Mouse (Mus musculus): ENCODE results near the gene Mfsd4a.

Mfsd4a gene

GRCm38 (mm10) chr1:132067261-132068255 is at the start of gene Mfsd4a:
TSS of gene Mfsd4a (minus strand) at chr1:132068062.
- peak; percentile 37 to 76 for DNase-seq

- peak; percentile 61 to 81 for DNase-seq
These were observed 48.7 kb upstream of the Mfsd4a start for GRCm38 (mm10) chr1:132116606-132117005.

- DNase-seq = peak in 1 of 2 experiments; percentile 29
These were observed 45.2 kb upstream of the Mfsd4a start for GRCm38 (mm10) chr1:132113098-132113497.

GRCm38 (mm10) chr1:132112426-132112825 is 44.6 kb upstream of the Mfsd4a start:
- peak in 1 of 2 experiments; percentile 47 for DNase-seq

GRCm38 (mm10) chr1:132111411-132111810 is 43.5 kb upstream of the Mfsd4a start:
- peak in 1 of 2 experiments; percentile 33 for DNase-seq

GRCm38 (mm10) chr1:132109368-132109767 is 41.5 kb upstream of the Mfsd4a start:
- no peak for DNase-seq

GRCm38 (mm10) chr1:132104353-132104752 is 36.5 kb upstream of the Mfsd4a start:
- DNase-seq = no peak

GRCm38 (mm10) chr1:132101953-132102697 is 34.3 kb upstream of the Mfsd4a start:
- DNase-seq = no peak

- no peak for DNase-seq
These were observed 31.9 kb upstream of the Mfsd4a start for GRCm38 (mm10) chr1:132099775-132100174.

GRCm38 (mm10) chr1:132099016-132099415 is 31.2 kb upstream of the Mfsd4a start:
- DNase-seq = no peak

- DNase-seq = no peak
These were observed 30.2 kb upstream of the Mfsd4a start for GRCm38 (mm10) chr1:132098076-132098475.

- peak; percentile 21 to 69 for DNase-seq
These were observed 27.6 kb upstream of the Mfsd4a start for GRCm38 (mm10) chr1:132095356-132096004.

GRCm38 (mm10) chr1:132093269-132093668 is 25.4 kb upstream of the Mfsd4a start:
- DNase-seq = no peak

GRCm38 (mm10) chr1:132090266-132090665 is 22.4 kb upstream of the Mfsd4a start:
- DNase-seq = no peak

GRCm38 (mm10) chr1:132089767-132090166 is 21.9 kb upstream of the Mfsd4a start:
- no peak for DNase-seq

GRCm38 (mm10) chr1:132088181-132088671 is 20.4 kb upstream of the Mfsd4a start:
- no peak for DNase-seq

GRCm38 (mm10) chr1:132085181-132086049 is 17.6 kb upstream of the Mfsd4a start:
- no peak for DNase-seq

GRCm38 (mm10) chr1:132078413-132078812 is 10.6 kb upstream of the Mfsd4a start:
- no peak for DNase-seq

- DNase-seq = peak; percentile 78 to 90
These were observed 7.7 kb upstream of the Mfsd4a start for GRCm38 (mm10) chr1:132075576-132075975.

- DNase-seq = no peak
These were observed 2.8 kb upstream of the Mfsd4a start for GRCm38 (mm10) chr1:132070659-132071058.

GRCm38 (mm10) chr1:132069436-132069835 is 1.6 kb upstream of the Mfsd4a start:
- DNase-seq = no peak
